Mouse (Mus musculus) stomach, postnatal 0 days (tissue): Measurements from ENCODE around the gene Nxn.

Source experiments
- CTCF ChIP-seq: IDR thresholded peaks from 2 replicates; pipeline ENCODE4 v1.5.1; 2016; ENCODE audit warnings: antibody characterized with exemption, low read depth, mild to moderate bottlenecking, moderate library complexity
- EP300 ChIP-seq: optimal IDR thresholded peaks from 2 replicates; pipeline ENCODE3; 2016; ENCODE audit warnings: antibody characterized with exemption

DNA sequence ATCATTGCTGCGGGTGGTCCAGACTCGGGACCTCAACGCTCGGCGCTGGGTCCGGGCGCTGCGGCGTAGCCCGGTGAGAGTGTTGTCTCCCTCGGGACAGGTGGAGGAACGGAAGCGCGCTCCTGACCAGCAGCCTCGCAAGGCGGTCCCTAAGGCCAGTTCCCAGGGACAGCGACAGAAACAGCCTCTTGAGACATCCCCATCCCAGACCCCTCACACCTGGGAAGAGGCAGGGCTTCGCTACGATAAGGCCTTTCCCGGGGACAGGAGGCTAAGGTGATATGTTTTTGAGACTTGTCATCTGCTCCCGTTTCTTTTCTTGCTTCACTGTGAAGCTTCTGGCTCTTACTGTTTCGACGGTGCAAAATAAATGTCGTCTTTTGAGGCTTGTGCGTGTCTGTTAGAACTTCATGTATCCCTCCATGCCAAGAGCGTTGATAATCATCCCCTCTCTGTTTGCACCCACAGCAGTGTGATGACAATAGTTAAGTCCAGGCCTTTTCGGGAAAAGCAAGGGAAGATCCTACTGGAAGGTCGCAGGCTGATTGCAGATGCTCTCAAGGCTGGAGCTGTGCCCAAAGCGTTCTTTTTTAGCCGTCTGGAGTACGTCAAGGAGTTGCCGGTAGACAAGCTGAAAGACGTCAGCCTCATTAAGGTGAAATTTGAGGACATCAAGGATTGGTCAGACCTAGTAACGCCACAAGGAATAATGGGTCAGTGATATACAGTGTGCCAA is 155.0 kb downstream of the Nxn start:
- TF ChIP-seq CTCF (no peak), EP300 (no peak)
